ENCODE assay signal across 18 mouse cellular contexts in genomic region chr4:116352496-116352895, GRCm38 (mm10).
DNase-seq lines count a peak whose midpoint lies in the region; ATAC-seq and TF ChIP-seq lines count a peak whose summit lies in the region.
"Had no signal": no experiment of that assay in that cellular context is flagged by ENCODE, and none has a peak within 500 bp of the region (broad histone marks: within the 10 kb centered on the region; RNA-seq: fewer than 3 reads in every experiment).

No protein-coding gene starts in this region.

- H3K4me2 ChIP-seq in heart, embryonic 15.5 days: no peak overlapping the region
- H3K4me2 ChIP-seq in heart, embryonic 12.5 days: no peak overlapping the region
- no peak overlapping the region for H3K4me2 ChIP-seq in stomach, postnatal 0 days (replicated peaks; ENCODE audit: low read depth)
- H3K4me2 ChIP-seq: embryonic facial prominence, embryonic 12.5 days; liver, embryonic 15.5 days; midbrain, embryonic 13.5 days; neural tube, embryonic 15.5 days had no signal

- peak; percentile 35 to 38 for DNase-seq in kidney, postnatal 25 days
- no peak for DNase-seq in kidney, adult 8-10 months
- DNase-seq in large intestine, adult 2 months (ENCODE audit: low read depth, low spot score): peak; percentile 27
- DNase-seq in stomach, postnatal 0 days (ENCODE audit: low spot score): peak; percentile 34
- DNase-seq in frontal cortex, postnatal 10 days (ENCODE audit: low spot score in 2 of 2): no peak
- no peak for DNase-seq in left cerebral cortex, adult 9 months (ENCODE audit: low spot score in 2 of 2)
- DNase-seq: adrenal gland, postnatal 25 days; cerebellum, adult 2 months; gastrocnemius, postnatal 10 days; right cerebral cortex, postnatal 4 days; thymus, adult 2 months had no signal

- H3K9me3 ChIP-seq in heart, embryonic 15.5 days (replicated peaks): no peaks in the 10 kb centered on the region
- no peaks in the 10 kb centered on the region for H3K9me3 ChIP-seq in heart, embryonic 12.5 days (replicated peaks)
- H3K9me3 ChIP-seq in stomach, postnatal 0 days (ENCODE audit: control insufficient read depth, low read length): no peaks in the 10 kb centered on the region
- H3K9me3 ChIP-seq: embryonic facial prominence, embryonic 12.5 days; liver, embryonic 15.5 days; midbrain, embryonic 13.5 days; neural tube, embryonic 15.5 days had no signal

- no peak for ATAC-seq in heart, embryonic 15.5 days (replicated peaks; ENCODE audit: insufficient number of reproducible peaks, insufficient read depth, low FRiP score, low read depth)
- no peak for ATAC-seq in heart, embryonic 12.5 days (ENCODE audit: insufficient number of reproducible peaks, low FRiP score)
- no peak for ATAC-seq in stomach, postnatal 0 days (ENCODE audit: low FRiP score, low TSS enrichment)
- ATAC-seq: midbrain, embryonic 13.5 days had no signal

- TF ChIP-seq EP300 in stomach, postnatal 0 days (optimal IDR thresholded peaks at IDR 0.05): no peak

- no peak overlapping the region for H3K9ac ChIP-seq in heart, embryonic 15.5 days
- H3K9ac ChIP-seq in heart, embryonic 12.5 days: no peak overlapping the region
- H3K9ac ChIP-seq in stomach, postnatal 0 days (ENCODE audit: low read length): no peak overlapping the region
- H3K9ac ChIP-seq: embryonic facial prominence, embryonic 12.5 days; liver, embryonic 15.5 days; midbrain, embryonic 13.5 days; neural tube, embryonic 15.5 days had no signal

- no peaks in the 10 kb centered on the region for H3K36me3 ChIP-seq in heart, embryonic 15.5 days
- no peaks in the 10 kb centered on the region for H3K36me3 ChIP-seq in heart, embryonic 12.5 days
- H3K36me3 ChIP-seq in stomach, postnatal 0 days (ENCODE audit: control insufficient read depth, insufficient read depth, low read length): no peaks in the 10 kb centered on the region
- H3K36me3 ChIP-seq: liver, embryonic 15.5 days had no signal

- WGBS in heart, embryonic 15.5 days: 75% methylated on average over 3 of the region's 3 CpGs
- WGBS in heart, embryonic 12.5 days: 77% methylated on average over 3 of the region's 3 CpGs
- WGBS in large intestine, adult 2 months: 35% methylated on average over 3 of the region's 3 CpGs
- 75% methylated on average over 3 of the region's 3 CpGs for whole genome bisulfite sequencing in stomach, postnatal 0 days

- no peaks in the 10 kb centered on the region for H3K27me3 ChIP-seq in heart, embryonic 15.5 days
- no peaks in the 10 kb centered on the region for H3K27me3 ChIP-seq in heart, embryonic 12.5 days (replicated peaks)
- no peaks in the 10 kb centered on the region for H3K27me3 ChIP-seq in stomach, postnatal 0 days (ENCODE audit: control insufficient read depth, insufficient read depth, low read length)
- H3K27me3 ChIP-seq: embryonic facial prominence, embryonic 12.5 days; liver, embryonic 15.5 days; midbrain, embryonic 13.5 days; neural tube, embryonic 15.5 days had no signal

- TF ChIP-seq CTCF in stomach, postnatal 0 days (IDR thresholded peaks at IDR 0.05; ENCODE audit: low read depth): no peak

- H3K4me1 ChIP-seq in heart, embryonic 15.5 days (replicated peaks): peaks cover 6% of the 10 kb centered on the region
- peaks cover 11% of the 10 kb centered on the region for H3K4me1 ChIP-seq in heart, embryonic 12.5 days (replicated peaks)
- no peaks in the 10 kb centered on the region for H3K4me1 ChIP-seq in stomach, postnatal 0 days (replicated peaks; ENCODE audit: control insufficient read depth, insufficient read depth)
- H3K4me1 ChIP-seq: embryonic facial prominence, embryonic 12.5 days; midbrain, embryonic 13.5 days; neural tube, embryonic 15.5 days had no signal

- no peak overlapping the region for H3K4me3 ChIP-seq in heart, embryonic 15.5 days
- H3K4me3 ChIP-seq in heart, embryonic 12.5 days: no peak overlapping the region
- H3K4me3 ChIP-seq in stomach, postnatal 0 days (ENCODE audit: low read depth, low read length): no peak overlapping the region
- H3K4me3 ChIP-seq: embryonic facial prominence, embryonic 12.5 days; liver, embryonic 15.5 days; midbrain, embryonic 13.5 days; myocyte; neural tube, embryonic 15.5 days had no signal

- H3K27ac ChIP-seq in heart, embryonic 15.5 days: 0 out of 2 replicates have a peak overlapping the region, but pooled peaks have one; percentile 0
- H3K27ac ChIP-seq in heart, embryonic 12.5 days (ENCODE audit: poor library complexity, severe bottlenecking): no peak overlapping the region
- H3K27ac ChIP-seq in stomach, postnatal 0 days (replicated peaks): no peak overlapping the region
- H3K27ac ChIP-seq: embryonic facial prominence, embryonic 12.5 days; liver, embryonic 15.5 days; midbrain, embryonic 13.5 days; neural tube, embryonic 15.5 days had no signal

Comparison
In these comparisons a context has a peak if more than half of its experiments do, and no peak if none do; other contexts are left out.
1. DNase-seq: peak in kidney, postnatal 25 days (2 of 2), large intestine, adult 2 months (single experiment) and stomach, postnatal 0 days (single experiment); none in kidney, adult 8-10 months (0 of 2), frontal cortex, postnatal 10 days (0 of 2) and left cerebral cortex, adult 9 months (0 of 2).